Mouse (Mus musculus): ENCODE data around the gene Dcaf10.

DNA sequence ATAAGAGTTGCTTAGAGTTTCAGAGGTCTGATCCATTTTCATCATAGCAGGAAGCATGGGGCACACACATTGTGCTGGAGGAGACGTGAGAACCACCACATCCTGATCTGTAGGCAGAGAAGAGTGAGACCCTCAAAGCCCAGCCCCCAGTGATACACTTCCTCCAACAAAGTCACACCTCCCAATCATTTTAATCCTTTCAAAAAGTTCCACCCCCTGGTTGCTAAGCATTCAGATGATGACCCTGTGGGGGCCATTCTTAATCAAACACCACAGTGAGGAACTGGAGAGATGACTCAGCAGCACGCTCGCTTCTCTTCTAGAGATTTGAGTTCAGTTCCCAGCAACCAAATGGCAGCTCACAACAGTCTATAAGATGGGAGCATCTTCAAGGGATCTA, 9.4 kb upstream of the Dcaf10 start:
- no peak for TF ChIP-seq POLR2A (IDR thresholded peaks at IDR 0.05; ENCODE audit: control insufficient read depth, low read depth, low read length)
- no peak for TF ChIP-seq CTCF (IDR thresholded peaks at IDR 0.05; ENCODE audit: control insufficient read depth, insufficient read depth, insufficient replicate concordance, low read depth, low read length)

Data from testis, adult 2 months (tissue).